In the genomic region with DNA sequence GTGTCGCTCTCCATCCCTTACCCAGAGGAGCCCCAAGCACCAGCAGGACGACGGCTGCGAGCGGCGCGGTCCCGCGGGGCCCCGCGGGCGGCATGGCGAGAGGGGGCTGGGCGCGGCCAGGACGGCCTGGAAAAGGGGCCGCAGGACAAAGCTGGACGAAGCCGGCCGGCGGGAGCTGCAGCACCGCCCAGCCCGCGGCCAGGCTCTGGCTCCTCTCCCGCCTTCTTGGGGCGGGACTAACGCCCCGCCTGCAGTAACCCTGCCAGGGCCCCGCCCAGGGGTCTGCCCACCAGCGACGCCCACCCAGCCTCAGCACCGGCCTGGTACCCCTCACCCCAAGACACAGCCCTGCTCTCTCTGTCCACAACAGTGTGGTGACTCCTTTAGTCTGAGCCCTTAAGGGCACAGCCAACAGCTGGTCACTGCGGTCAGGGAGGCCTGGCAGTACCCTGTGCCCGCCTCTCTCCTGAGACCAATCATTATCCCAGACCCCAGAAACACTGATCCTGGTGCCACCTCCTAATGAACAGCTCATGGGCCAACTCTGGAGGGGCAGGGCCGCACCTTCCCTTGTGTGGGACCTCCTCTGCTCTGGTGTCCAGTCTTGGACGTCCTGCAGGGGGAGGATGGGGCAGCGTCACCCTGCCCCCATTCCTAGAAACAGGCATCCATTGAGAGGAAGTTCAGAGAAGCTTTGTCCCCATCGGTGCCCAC, we compare ENCODE assay signal across 8 mouse cellular contexts. TPM values are rescaled to one million over a fixed set of nuclear protein-coding genes. Genes with fewer than 3 reads are reported as not detected.
DNase-seq lines count a peak whose midpoint lies in the region; ATAC-seq and TF ChIP-seq lines count a peak whose summit lies in the region.

TSS of gene Shisa4 (minus strand) at position 370 of the 714 bp plus-strand sequence.

- H3K4me1 ChIP-seq in kidney, adult 2 months (ENCODE audit: control insufficient read depth, insufficient read depth, low read length) = no peaks in the 10 kb centered on the region
- H3K4me1 ChIP-seq in limb, embryonic 13.5 days = peaks cover 34% of the 10 kb centered on the region
- peaks cover 30% of the 10 kb centered on the region for H3K4me1 ChIP-seq in midbrain, embryonic 12.5 days
- H3K4me1 ChIP-seq in stomach, embryonic 15.5 days = peaks cover 23% of the 10 kb centered on the region

- H3K27me3 ChIP-seq in kidney, adult 2 months (replicated peaks; ENCODE audit: control insufficient read depth, insufficient read depth, low read length) = no peaks in the 10 kb centered on the region
- H3K27me3 ChIP-seq in limb, embryonic 13.5 days = no peaks in the 10 kb centered on the region
- no peaks in the 10 kb centered on the region for H3K27me3 ChIP-seq in midbrain, embryonic 12.5 days
- H3K27me3 ChIP-seq in stomach, embryonic 15.5 days (replicated peaks) = no peaks in the 10 kb centered on the region

- H3K36me3 ChIP-seq in kidney, adult 2 months (ENCODE audit: control insufficient read depth, insufficient read depth, low read length) = no peaks in the 10 kb centered on the region
- no peaks in the 10 kb centered on the region for H3K36me3 ChIP-seq in limb, embryonic 13.5 days
- no peaks in the 10 kb centered on the region for H3K36me3 ChIP-seq in midbrain, embryonic 12.5 days
- no peaks in the 10 kb centered on the region for H3K36me3 ChIP-seq in stomach, embryonic 15.5 days

- DNase-seq in layer of hippocampus, adult 11-12 months (ENCODE audit: low spot score) = peak; percentile 82
- no peak for DNase-seq in layer of hippocampus, adult 9-10 months (ENCODE audit: low spot score)
- DNase-seq in embryo, embryonic 9.5 days (ENCODE audit: extremely low spot score) = peak; percentile 87
- DNase-seq in heart, adult 18-20 months = peak; percentile 65 to 67
- DNase-seq in kidney, adult 2 months = peak; percentile 80

- peak within 1 kb of the TSS; percentile 92 for H3K4me2 ChIP-seq in limb, embryonic 13.5 days (replicated peaks)
- H3K4me2 ChIP-seq in midbrain, embryonic 12.5 days (replicated peaks) = peak within 1 kb of the TSS; percentile 81
- peak within 1 kb of the TSS; percentile 89 for H3K4me2 ChIP-seq in stomach, embryonic 15.5 days

- under 1% methylated on average over 38 of the region's 38 CpGs for WGBS in kidney, adult 2 months
- WGBS in limb, embryonic 13.5 days = 3% methylated on average over 35 of the region's 38 CpGs
- WGBS in midbrain, embryonic 12.5 days = 2% methylated on average over 35 of the region's 38 CpGs
- 2% methylated on average over 34 of the region's 38 CpGs for WGBS in stomach, embryonic 15.5 days

- H3K9me3 ChIP-seq in limb, embryonic 13.5 days = no peaks in the 10 kb centered on the region
- no peaks in the 10 kb centered on the region for H3K9me3 ChIP-seq in midbrain, embryonic 12.5 days
- no peaks in the 10 kb centered on the region for H3K9me3 ChIP-seq in stomach, embryonic 15.5 days

- H3K4me3 ChIP-seq in kidney, adult 2 months (ENCODE audit: insufficient read depth, low read depth, low read length) = peak within 1 kb of the TSS; percentile 60
- H3K4me3 ChIP-seq in limb, embryonic 13.5 days = peak within 1 kb of the TSS; percentile 73
- peak within 1 kb of the TSS; percentile 73 for H3K4me3 ChIP-seq in midbrain, embryonic 12.5 days
- peak within 1 kb of the TSS; percentile 57 for H3K4me3 ChIP-seq in stomach, embryonic 15.5 days (replicated peaks)

- peak within 1 kb of the TSS; percentile 81 for H3K9ac ChIP-seq in limb, embryonic 13.5 days
- H3K9ac ChIP-seq in midbrain, embryonic 12.5 days (replicated peaks) = peak within 1 kb of the TSS; percentile 92
- peak within 1 kb of the TSS; percentile 37 for H3K9ac ChIP-seq in stomach, embryonic 15.5 days

- H3K27ac ChIP-seq in kidney, adult 2 months (ENCODE audit: insufficient read depth, low read depth, low read length) = peak within 1 kb of the TSS; percentile 42; the same call in 1 of the 2 replicates
- peak within 1 kb of the TSS; percentile 58; the same call in 1 of the 2 replicates for H3K27ac ChIP-seq in limb, embryonic 13.5 days
- H3K27ac ChIP-seq in midbrain, embryonic 12.5 days (replicated peaks) = peak within 1 kb of the TSS; percentile 77
- peak within 1 kb of the TSS; percentile 27 for H3K27ac ChIP-seq in stomach, embryonic 15.5 days

- no peak for TF ChIP-seq POLR2A in kidney, adult 2 months (IDR thresholded peaks at IDR 0.05; ENCODE audit: low read depth, low read length)

- ATAC-seq in limb, embryonic 13.5 days (ENCODE audit: low FRiP score, low read depth) = peak; percentile 91
- ATAC-seq in midbrain, embryonic 12.5 days (ENCODE audit: low FRiP score, low read depth) = peak; percentile 93
- ATAC-seq in stomach, embryonic 15.5 days (ENCODE audit: insufficient read depth, low FRiP score, low read depth) = peak; percentile 85

- no peak for TF ChIP-seq CTCF in kidney, adult 2 months (conservative IDR thresholded peaks at IDR 0.05; ENCODE audit: insufficient read depth, insufficient read length, low read depth, low read length)

RNA-seq across cellular contexts. Expression of gene Shisa4, which starts in this region (rescaled TPM):
- total RNA-seq in heart, adult 18-20 months (2021) = 1 to 10 TPM; 2.5 to 3.0 TPM
- 21.1 and 22.6 TPM in 2 replicates for polyA plus RNA-seq in kidney, adult 2 months (2012; rRNA removed)
- polyA plus RNA-seq in limb, embryonic 13.5 days (2015; fragmentation: Nextera tagmentation; extraction: Ambion mirVana) = 39.4 and 39.9 TPM in 2 replicates
- 71.2 and 76.3 TPM in 2 replicates for polyA plus RNA-seq in midbrain, embryonic 12.5 days (2016; fragmentation: Nextera tagmentation; extraction: Ambion mirVana)
- polyA plus RNA-seq in stomach, embryonic 15.5 days (2015; fragmentation: Nextera tagmentation; extraction: Ambion mirVana) = 42.3 and 44.1 TPM in 2 replicates

Comparison
In these comparisons a context has a peak if more than half of its experiments do, and no peak if none do; other contexts are left out.
1. H3K27ac ChIP-seq: peak in every context shown above with its lines; median percentile 77 in midbrain, embryonic 12.5 days; 58 in limb, embryonic 13.5 days; 42 in kidney, adult 2 months; 27 in stomach, embryonic 15.5 days.
2. H3K9ac ChIP-seq: peak in every context shown above with its lines; median percentile 92 in midbrain, embryonic 12.5 days; 81 in limb, embryonic 13.5 days; 37 in stomach, embryonic 15.5 days.